Mouse (Mus musculus) limb, embryonic 12.5 days (tissue): ENCODE results near the gene Ptpn6. TPM values are rescaled to one million over a fixed set of nuclear protein-coding genes. Genes with fewer than 3 reads are reported as not detected.
"Not testable (repeated sequence)": the region's sequence is repeated elsewhere in the genome, so short reads cannot be mapped to it uniquely, and the experiment has no call there.

Experiments used
- ATAC-seq: fragments of 200-750 bp; cut with Nextera tagmentation; 2 replicates; pipeline ENCODE4 v1.8.0; 2017; ENCODE audit warnings: low read depth, moderate TSS enrichment; ENCODE audit not compliant: insufficient number of reproducible peaks, insufficient read depth, low FRiP score, low TSS enrichment
- H3K27ac ChIP-seq: fragments of 300-500 bp; sonication (generic); 2 replicates; pipeline ENCODE4 v1.5.1; 2016; ENCODE audit warnings: mild to moderate bottlenecking, moderate library complexity
- H3K27me3 ChIP-seq: fragments of 300-500 bp; sonication (generic); 2 replicates; pipeline ENCODE4 v1.6.1; 2016; ENCODE audit warnings: mild to moderate bottlenecking, moderate library complexity
- H3K36me3 ChIP-seq: fragments of 300-500 bp; sonication (generic); 2 replicates; pipeline ENCODE4 v1.6.1; 2016; ENCODE audit warnings: mild to moderate bottlenecking, moderate library complexity
- H3K4me1 ChIP-seq: fragments of 300-500 bp; sonication (generic); replicated peaks from 2 replicates; pipeline ENCODE4 v1.6.1; 2016
- H3K4me2 ChIP-seq: fragments of 300-500 bp; sonication (generic); 2 replicates; pipeline ENCODE4 v1.6.1; 2016; ENCODE audit warnings: mild to moderate bottlenecking, moderate library complexity
- H3K4me3 ChIP-seq: fragments of 300-500 bp; sonication (generic); replicated peaks from 2 replicates; pipeline ENCODE4 v1.5.1; 2016; ENCODE audit warnings: mild to moderate bottlenecking
- H3K9ac ChIP-seq: fragments of 300-500 bp; sonication (generic); replicated peaks from 2 replicates; pipeline ENCODE4 v1.6.1; 2016; ENCODE audit warnings: mild to moderate bottlenecking, moderate library complexity
- H3K9me3 ChIP-seq: fragments of 300-500 bp; sonication (generic); 2 replicates; pipeline ENCODE4 v1.6.1; 2016; ENCODE audit warnings: mild to moderate bottlenecking, moderate library complexity
- WGBS: fragments of 180-500 bp; shearing (Covaris S2); methylation state at CpG from one replicate; pipeline ENCODE4 v1.1.7; 2016; 5-methylcytosine and 5-hydroxymethylcytosine counted together
- polyA plus RNA-seq: library from polyadenylated mRNA; unstranded; fragments of >200 nt; fragmentation: Nextera tagmentation; extraction: Ambion mirVana; gene quantifications from 2 replicates; pipeline ENCODE4 v1.2.1, GENCODE M21; 2016

Gene Ptpn6
- polyA plus RNA-seq, 1 experiment from 2014 or later: 6.0 TPM

DNA sequence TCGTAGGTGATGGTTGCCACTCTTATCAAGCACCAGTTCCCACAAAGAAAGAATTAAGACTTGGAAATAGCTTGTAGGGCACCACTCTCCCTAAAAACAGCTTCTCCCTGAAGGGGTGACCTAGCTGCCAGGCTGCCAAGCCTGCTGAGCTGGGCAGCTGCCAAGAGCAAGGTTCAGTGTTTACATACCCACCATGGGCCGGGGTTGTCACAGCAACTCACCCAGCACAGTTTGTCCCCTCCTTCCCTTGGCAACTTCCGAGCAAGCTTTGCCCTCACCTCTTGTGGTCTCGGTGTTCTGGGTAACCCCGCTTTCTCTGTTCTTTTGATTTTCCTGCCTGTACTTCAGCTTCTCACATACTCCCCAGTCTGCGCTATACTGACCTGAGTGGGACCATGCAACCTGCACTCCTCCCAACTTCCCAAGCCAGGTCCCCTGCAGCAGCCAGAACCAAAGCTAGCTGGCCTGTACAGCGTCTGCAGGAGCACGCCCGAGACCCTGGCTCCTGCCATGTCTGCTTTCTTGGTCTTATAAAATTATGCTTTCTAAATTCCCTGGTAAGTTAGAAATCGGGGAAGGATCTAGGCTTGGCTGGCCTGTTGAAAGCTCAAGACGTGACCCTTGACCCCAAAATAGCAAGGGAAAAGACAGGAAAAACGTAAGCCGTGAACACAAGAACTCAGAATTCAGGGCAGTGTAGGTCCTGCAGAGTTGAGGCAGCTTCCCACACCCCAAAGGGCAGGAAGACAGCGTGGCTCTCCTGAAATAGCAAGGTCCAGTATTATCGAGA, 44.2 kb downstream of the Ptpn6 start:
- peaks cover 14% of the 10 kb centered on the region; the same call in 1 of the 2 replicates for H3K4me1 ChIP-seq
- H3K27me3 ChIP-seq: no peaks in the 10 kb centered on the region
- H3K27ac ChIP-seq: peak overlapping the region; percentile 53
- H3K9me3 ChIP-seq: no peaks in the 10 kb centered on the region
- H3K4me3 ChIP-seq: no peak overlapping the region
- no peak overlapping the region for H3K4me2 ChIP-seq
- WGBS: 82% methylated on average over 15 of the region's 15 CpGs
- H3K36me3 ChIP-seq: peaks cover 14% of the 10 kb centered on the region
- no peak for ATAC-seq
- H3K9ac ChIP-seq: no peak overlapping the region

DNA sequence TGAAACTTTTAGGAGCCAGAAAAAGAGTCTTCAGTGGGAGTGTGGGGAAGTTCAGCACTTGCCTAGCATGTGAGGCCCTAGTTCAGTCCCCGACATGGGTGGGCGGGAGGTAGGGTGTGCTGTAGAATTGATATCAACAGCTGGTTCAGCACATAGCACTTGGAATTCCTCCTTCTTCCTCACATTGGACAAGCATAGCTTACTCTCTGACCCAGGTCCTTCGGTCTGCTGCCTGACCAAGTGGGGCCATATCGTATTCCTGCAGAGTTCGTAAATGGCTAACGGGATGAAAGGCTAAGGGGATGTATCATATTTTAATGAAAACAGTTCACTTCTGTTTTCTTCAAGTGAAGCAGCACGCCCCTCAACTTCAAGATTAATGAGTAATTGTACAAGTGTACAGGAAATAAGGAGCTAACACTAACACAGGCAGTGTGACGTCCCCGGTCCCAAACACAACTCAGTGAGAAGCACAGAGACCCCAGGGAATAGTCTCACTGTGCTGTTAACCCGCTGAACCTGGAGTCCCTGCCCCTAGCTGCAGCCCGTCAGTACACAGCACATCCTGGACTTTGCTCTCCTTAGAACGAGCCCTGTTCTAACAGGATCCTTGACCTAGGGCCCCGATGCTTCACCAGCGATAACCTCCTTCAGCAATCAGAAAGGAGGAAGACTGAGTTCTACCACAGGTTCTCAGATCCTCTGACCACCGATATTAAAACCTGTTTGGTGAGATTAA, 45.1 kb downstream of the Ptpn6 start:
- Histone ChIP-seq H3K4me2 (no peak overlapping the region), H3K36me3 (peaks cover 7% of the 10 kb centered on the region; the same call in 1 of the 2 replicates), H3K27ac (peak overlapping the region; percentile 53; the same call in 1 of the 2 replicates), H3K9ac (no peak overlapping the region), H3K4me1 (peaks cover 14% of the 10 kb centered on the region; the same call in 1 of the 2 replicates), H3K9me3 (no peaks in the 10 kb centered on the region), H3K4me3 (no peak overlapping the region), H3K27me3 (no peaks in the 10 kb centered on the region)
- 71% methylated on average over 15 of the region's 15 CpGs for WGBS
- 0 out of 2 replicates have a peak, but pooled peaks have one; percentile 48 for ATAC-seq

DNA sequence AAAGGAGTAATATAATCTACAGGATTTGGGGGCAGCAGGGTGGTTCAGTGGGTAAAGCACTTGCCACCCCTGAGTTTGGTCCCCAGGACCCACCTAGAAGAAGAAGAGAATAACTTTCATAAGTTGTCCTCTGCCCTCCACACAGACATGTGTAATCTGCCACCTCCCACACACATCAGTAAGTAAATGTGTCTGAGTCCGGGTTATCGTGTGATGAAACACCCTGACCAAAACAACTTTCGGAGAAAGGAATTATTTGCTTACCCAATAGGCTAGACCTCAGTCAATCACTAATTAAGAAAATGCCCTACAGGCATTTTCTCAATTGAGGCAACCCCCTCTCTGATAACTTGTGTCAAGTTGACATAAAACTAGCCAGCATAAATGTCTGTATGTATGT, 48.0 kb downstream of the Ptpn6 start:
- Histone ChIP-seq H3K36me3 (peaks cover under 1% of the 10 kb centered on the region; the same call in 1 of the 2 replicates), H3K9ac (no peak overlapping the region), H3K9me3 (no peaks in the 10 kb centered on the region), H3K4me2 (no peak overlapping the region), H3K4me1 (peaks cover 14% of the 10 kb centered on the region; the same call in 1 of the 2 replicates), H3K4me3 (no peak overlapping the region), H3K27ac (no peak overlapping the region), H3K27me3 (no peaks in the 10 kb centered on the region)
- no peak for ATAC-seq
- WGBS: 97% methylated on average over 3 of the region's 3 CpGs

DNA sequence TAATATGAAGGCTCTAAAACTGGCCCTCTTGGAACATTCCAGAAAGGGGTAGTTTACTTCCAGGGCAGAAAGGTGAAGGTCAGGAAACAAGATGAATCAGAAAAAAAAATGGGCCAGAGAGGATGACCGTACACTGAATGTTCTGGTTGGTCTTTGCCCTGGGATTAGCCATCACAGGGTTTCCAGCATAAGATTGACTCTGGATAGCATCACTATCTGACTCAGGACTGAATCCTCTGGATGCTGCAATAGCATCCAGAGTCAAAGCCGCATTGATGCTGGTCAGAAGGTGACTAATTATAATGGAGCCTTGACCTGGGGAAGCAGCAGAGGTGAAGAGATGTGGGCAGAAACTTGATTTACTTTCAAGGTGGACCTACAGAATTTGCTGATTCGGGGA, 49.5 kb downstream of the Ptpn6 start:
- Histone ChIP-seq H3K4me2 (no peak overlapping the region), H3K27me3 (no peaks in the 10 kb centered on the region), H3K27ac (no peak overlapping the region), H3K9me3 (no peaks in the 10 kb centered on the region), H3K4me1 (peaks cover 8% of the 10 kb centered on the region; the same call in 1 of the 2 replicates), H3K9ac (no peak overlapping the region), H3K36me3 (no peaks in the 10 kb centered on the region), H3K4me3 (no peak overlapping the region)
- no peak for ATAC-seq
- 93% methylated on average over 3 of the region's 3 CpGs for WGBS

DNA sequence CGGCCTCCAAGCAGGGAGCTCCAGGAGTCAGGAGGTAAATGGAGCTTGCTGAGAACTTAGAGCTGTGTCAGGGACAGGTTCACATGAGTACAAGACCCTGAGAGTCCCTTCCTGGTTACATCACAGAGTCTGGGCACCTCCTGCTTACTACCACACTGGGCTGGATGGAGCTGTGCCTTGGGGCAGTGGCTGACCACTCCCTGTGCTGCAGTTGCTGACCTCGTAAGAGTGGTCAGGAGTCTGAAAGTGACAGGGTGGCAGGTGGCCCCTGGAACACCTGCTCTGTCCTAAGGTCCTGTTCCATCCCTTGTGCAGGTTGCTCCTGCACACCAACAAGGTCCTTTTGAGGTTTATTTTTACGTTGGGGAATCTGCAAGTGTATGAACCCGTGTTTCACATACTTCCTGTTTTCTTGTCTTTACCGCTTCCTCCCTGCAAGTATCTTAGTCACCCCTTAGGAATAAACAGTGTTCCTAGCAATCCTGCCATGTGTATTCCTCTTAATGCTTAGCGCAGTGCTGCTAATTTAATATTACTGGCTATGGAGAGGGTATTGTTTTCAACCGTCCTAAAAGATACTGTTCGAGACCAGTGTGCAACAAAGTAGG, 50.3 kb downstream of the Ptpn6 start:
- Histone ChIP-seq H3K4me2 (no peak overlapping the region), H3K27ac (no peak overlapping the region), H3K9me3 (no peaks in the 10 kb centered on the region), H3K4me1 (peaks cover 3% of the 10 kb centered on the region; the same call in 1 of the 2 replicates), H3K9ac (no peak overlapping the region), H3K4me3 (no peak overlapping the region), H3K36me3 (no peaks in the 10 kb centered on the region), H3K27me3 (no peaks in the 10 kb centered on the region)
- 85% methylated on average over 8 of the region's 8 CpGs for WGBS
- no peak for ATAC-seq

DNA sequence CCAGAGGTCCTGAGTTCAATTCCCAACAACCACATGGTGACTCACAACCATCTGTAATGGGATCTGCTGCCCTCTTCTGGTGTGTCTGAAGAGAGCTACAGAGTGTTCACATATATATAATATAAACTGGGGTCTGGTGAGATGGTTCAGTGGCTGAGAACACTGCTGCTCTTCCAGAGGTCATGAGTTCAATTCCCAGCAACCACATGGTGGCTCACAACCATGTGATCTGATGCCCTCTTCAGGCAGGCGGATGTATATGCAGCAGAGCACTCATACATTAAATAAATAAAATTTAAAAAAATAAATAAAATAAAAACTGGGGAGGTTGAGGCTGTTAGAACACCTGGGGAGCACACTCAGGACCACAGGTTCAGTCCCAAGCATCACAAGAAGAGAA, 51.9 kb downstream of the Ptpn6 start:
- H3K4me3 ChIP-seq, H3K27me3 ChIP-seq, ATAC-seq, H3K4me2 ChIP-seq, H3K9me3 ChIP-seq, H3K36me3 ChIP-seq, H3K27ac ChIP-seq, H3K4me1 ChIP-seq, H3K9ac ChIP-seq: not testable (repeated sequence)
- 80% methylated on average over 1 of the region's 1 CpGs for WGBS

DNA sequence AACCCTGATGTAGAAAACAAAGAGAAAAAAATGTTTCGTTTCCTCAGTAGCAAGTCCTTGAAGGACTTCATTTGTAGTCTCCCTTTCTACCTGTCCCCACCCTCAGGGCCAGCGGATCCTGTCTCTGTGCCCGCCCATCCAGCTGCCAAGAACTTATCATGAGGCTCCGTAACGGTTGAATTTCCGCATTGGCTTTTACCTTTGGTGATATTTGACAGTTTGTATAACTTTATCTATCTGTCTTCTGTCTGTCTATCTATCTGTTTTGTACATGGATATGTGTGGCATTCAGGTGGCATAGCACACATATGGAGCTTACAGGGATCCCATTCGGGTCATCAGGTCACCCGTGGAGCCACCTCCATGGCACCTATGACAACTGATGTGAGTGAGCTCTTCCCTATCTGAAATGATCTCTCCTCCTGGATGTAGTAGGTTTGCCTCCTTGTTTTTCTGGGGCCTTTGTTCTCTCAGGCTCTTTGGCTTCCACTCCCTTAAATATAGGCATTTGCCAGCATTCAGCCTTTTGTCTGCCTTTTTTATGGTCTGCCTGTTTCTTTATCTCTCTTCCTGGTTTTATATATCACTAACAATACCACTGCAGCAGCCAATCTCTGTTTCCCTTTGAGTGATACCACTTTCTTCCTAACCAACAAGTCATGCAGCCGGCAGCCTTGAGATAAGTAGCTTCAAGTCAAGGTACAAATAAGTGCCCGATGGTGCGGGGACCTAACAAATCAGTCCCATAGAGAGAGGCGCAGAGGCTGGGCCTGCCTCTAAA, 52.7 kb downstream of the Ptpn6 start:
- Histone ChIP-seq H3K27ac (no peak overlapping the region), H3K9ac (no peak overlapping the region), H3K36me3 (no peaks in the 10 kb centered on the region), H3K27me3 (no peaks in the 10 kb centered on the region), H3K4me1 (no peaks in the 10 kb centered on the region), H3K9me3 (no peaks in the 10 kb centered on the region), H3K4me2 (no peak overlapping the region), H3K4me3 (no peak overlapping the region)
- ATAC-seq: no peak
- 90% methylated on average over 12 of the region's 12 CpGs for WGBS

DNA sequence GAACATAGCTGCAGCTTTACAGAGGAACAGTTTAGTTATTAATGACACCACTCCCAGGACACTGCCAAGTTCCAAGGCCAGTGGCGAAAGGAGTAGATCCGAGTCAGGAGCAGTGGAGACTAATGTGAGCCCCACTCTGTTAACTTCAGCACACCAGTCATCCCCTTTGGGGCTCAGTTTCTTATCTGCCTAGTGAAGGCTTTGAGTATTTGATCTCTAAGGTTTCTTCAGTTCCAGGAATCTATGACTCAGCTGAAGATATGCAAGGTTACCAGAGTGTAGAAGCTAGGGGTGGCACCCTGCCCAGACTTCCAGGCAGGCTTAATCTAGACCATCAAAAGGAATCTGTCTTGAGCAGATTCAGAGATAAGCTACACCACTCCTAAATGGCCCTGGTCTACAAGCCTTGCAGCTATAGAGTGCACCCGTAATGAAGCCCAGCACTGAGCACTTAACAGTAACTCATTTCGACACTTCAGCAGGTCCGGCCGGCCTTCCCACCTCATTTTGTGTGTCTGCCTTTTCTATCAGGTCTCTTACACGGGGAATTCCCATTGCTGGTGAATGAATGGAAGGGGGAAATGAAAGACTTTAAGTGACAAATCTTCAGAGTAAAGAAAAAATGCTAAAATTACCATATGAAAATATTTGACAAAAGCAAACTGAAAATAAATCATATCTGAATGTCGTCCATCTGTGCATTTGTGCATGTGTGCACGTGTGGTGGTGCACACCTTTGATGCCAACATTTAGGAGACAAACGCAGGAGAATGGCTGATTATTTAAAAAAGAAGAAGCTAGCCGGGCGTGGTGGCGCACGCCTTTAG, 54.7 kb downstream of the Ptpn6 start:
- Histone ChIP-seq H3K9me3 (no peaks in the 10 kb centered on the region), H3K27me3 (no peaks in the 10 kb centered on the region), H3K4me3 (no peak overlapping the region), H3K4me2 (no peak overlapping the region), H3K9ac (no peak overlapping the region), H3K27ac (no peak overlapping the region), H3K4me1 (no peaks in the 10 kb centered on the region), H3K36me3 (no peaks in the 10 kb centered on the region)
- ATAC-seq: no peak
- 69% methylated on average over 14 of the region's 14 CpGs for WGBS

DNA sequence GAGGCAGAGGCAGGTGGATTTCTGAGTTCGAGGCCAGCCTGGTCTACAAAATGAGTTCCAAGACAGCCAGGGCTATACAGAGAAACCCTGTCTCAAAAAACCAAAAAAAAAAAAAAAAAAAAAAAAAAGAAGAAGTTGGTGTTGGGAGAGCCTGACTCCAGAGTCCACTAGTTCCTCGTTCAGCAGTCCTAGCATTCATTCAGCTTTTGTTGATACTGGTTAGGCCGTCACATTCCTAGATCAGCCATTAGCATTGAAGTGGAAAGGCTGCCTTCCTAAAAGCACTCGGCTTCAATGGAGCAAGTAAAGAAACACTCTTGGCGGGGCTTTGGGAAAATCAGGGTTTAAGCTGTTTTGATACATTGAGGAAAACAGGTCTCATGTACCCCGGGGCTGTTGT, 56.2 kb downstream of the Ptpn6 start:
- H3K4me2 ChIP-seq, H3K27me3 ChIP-seq, H3K4me1 ChIP-seq, H3K9ac ChIP-seq, H3K9me3 ChIP-seq, H3K36me3 ChIP-seq, ATAC-seq, H3K4me3 ChIP-seq, H3K27ac ChIP-seq: not testable (repeated sequence)
- WGBS: 82% methylated on average over 6 of the region's 6 CpGs

DNA sequence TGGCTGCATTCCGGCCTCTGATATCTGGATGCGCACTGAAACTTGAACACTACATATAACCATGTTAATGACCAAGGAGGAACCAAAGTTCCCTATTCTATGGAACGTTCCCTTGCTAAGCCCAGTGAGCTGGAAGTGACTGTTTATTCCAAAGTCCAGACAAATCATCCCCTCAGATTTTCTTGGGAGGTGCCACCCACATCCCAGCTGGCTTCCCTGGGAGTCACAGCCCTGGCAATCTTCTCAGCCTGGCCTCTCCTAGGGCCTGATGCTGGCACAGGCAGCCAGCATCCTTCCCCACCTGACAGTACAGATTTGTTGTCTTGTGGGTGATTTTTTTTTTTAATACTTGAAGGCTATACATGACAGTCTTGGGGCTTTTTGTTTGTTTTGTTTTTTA, 59.0 kb downstream of the Ptpn6 start:
- no peak for ATAC-seq
- 90% methylated on average over 3 of the region's 3 CpGs for WGBS

More for the DNA sequence above, 59.0 kb downstream of the Ptpn6 start:
- no peak overlapping the region for H3K27ac ChIP-seq
- H3K9ac ChIP-seq: no peak overlapping the region
- H3K4me3 ChIP-seq: no peak overlapping the region
- H3K36me3 ChIP-seq: peaks cover 9% of the 10 kb centered on the region; the same call in 1 of the 2 replicates
- no peak overlapping the region for H3K4me2 ChIP-seq
- no peaks in the 10 kb centered on the region; the same call in 1 of the 2 replicates for H3K9me3 ChIP-seq
- no peaks in the 10 kb centered on the region for H3K27me3 ChIP-seq
- no peaks in the 10 kb centered on the region for H3K4me1 ChIP-seq
